Mouse (Mus musculus) limb, embryonic 11.5 days (tissue): ENCODE measurements around the gene Psmb10. TPM values are rescaled to one million over a fixed set of nuclear protein-coding genes. Genes with fewer than 3 reads are reported as not detected.

Source experiments
- ATAC-seq: fragments of 200-750 bp; cut with Nextera tagmentation; 2 replicates; pipeline ENCODE4 v1.8.0; 2017; ENCODE audit warnings: low read depth; ENCODE audit not compliant: insufficient number of reproducible peaks, low FRiP score, low TSS enrichment
- DNase-seq: peaks from one replicate; pipeline ENCODE4 v3.0.0-alpha.2; 2015; ENCODE audit warnings: low spot score
- H3K27ac ChIP-seq: fragments of 300-500 bp; sonication (generic); replicated peaks from 2 replicates; pipeline ENCODE4 v1.5.1; 2014; ENCODE audit warnings: low read depth, mild to moderate bottlenecking, low read length
- H3K27me3 ChIP-seq: fragments of 300-500 bp; sonication (generic); 2 replicates; pipeline ENCODE4 v1.6.1; 2014; ENCODE audit warnings: mild to moderate bottlenecking, low read length, mixed read lengths; ENCODE audit not compliant: control insufficient read depth, insufficient read depth
- H3K36me3 ChIP-seq: fragments of 300-500 bp; sonication (generic); 2 replicates; pipeline ENCODE4 v1.6.1; 2014; ENCODE audit warnings: mild to moderate bottlenecking, low read length, moderate library complexity, mixed read lengths; ENCODE audit not compliant: control insufficient read depth, insufficient read depth
- H3K4me1 ChIP-seq: fragments of 300-500 bp; sonication (generic); 2 replicates; pipeline ENCODE4 v1.6.1; 2014; ENCODE audit warnings: low read length, mixed read lengths; ENCODE audit not compliant: control insufficient read depth, insufficient read depth
- H3K4me2 ChIP-seq: fragments of 300-500 bp; sonication (generic); 2 replicates; pipeline ENCODE4 v1.6.1; 2014; ENCODE audit warnings: low read depth, mild to moderate bottlenecking, moderate library complexity; ENCODE audit not compliant: severe bottlenecking
- H3K4me3 ChIP-seq: fragments of 300-500 bp; sonication (generic); 2 replicates; pipeline ENCODE4 v1.5.1; 2014; ENCODE audit warnings: low read depth, low read length
- H3K9ac ChIP-seq: fragments of 300-500 bp; sonication (generic); 2 replicates; pipeline ENCODE4 v1.6.1; 2014; ENCODE audit warnings: mild to moderate bottlenecking, low read length
- H3K9me3 ChIP-seq: fragments of 300-500 bp; sonication (generic); 2 replicates; pipeline ENCODE4 v1.6.1; 2016; ENCODE audit warnings: low read length; ENCODE audit not compliant: control insufficient read depth
- WGBS: fragments of 180-500 bp; shearing (Covaris S2); extraction: QIAGEN DNeasy Blood & Tissue Kit; methylation state at CpG from one replicate; pipeline ENCODE4 v1.1.7; 2014; 5-methylcytosine and 5-hydroxymethylcytosine counted together
- polyA plus RNA-seq: library from polyadenylated mRNA; unstranded; fragments of >200 nt; fragmentation: Nextera tagmentation; extraction: Ambion mirVana; gene quantifications from 2 replicates; pipeline ENCODE4 v1.2.1, GENCODE M21; 2014

Psmb10 gene
- polyA plus RNA-seq, 1 experiment from 2014 or later: 28.4 TPM

- DNase-seq: no peak
Observed at GRCm38 (mm10) chr8:105900941-105901616, 37.2 kb downstream of the Psmb10 start.

DNA sequence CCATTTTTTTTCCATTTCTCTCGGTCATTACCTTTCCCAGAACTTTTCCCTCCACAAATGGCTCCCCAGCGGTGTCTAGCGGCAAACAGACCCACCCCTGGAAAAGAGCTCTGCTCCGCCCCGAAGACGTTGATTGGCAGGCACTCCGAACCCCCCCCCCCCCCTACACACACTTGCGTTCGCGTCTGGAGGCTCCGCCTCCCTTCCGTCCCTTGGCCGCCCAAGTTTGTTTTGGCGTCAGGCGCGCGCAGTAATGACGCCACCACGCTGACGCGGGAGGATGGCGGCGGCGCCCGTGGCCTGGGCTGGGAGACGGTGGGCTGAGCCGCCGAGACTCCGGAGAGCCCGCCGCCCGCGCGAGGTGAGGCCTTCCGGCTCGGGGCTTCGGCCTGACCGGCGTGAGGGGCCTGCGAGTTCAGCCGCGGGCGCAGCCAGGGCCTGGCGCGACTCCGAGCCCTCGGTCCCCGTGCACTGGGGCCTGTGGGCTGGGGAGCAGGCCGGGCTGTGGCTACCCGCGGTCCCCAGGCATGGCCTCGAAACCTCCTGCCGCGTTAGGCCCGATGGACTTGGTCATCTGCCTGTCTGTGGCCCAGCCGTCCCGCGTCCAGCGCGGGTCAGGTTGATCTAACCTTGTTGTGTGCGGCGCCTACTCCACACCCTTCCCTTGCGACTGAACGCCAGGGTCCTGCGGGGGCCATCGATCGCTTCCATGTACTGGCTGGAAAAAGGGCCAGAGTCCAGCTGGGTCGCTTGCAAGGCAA, 37.9 kb downstream of the Psmb10 start, which contains the start of gene Pskh1:
Pskh1 (plus strand) TSS at position 262 of the 761 bp plus-strand sequence.
- Histone ChIP-seq H3K27ac (peak within 1 kb of the TSS; percentile 70; the same call in 1 of the 2 replicates), H3K27me3 (no peaks in the 10 kb centered on the region), H3K4me3 (peak within 1 kb of the TSS; percentile 94), H3K9me3 (no peaks in the 10 kb centered on the region), H3K4me2 (peak within 1 kb of the TSS; percentile 89), H3K4me1 (0 out of 2 replicates have a peak, but pooled peaks cover 6% of the 10 kb centered on the region), H3K36me3 (no peaks in the 10 kb centered on the region), H3K9ac (peak within 1 kb of the TSS; percentile 98)
- peak; percentile 95 for DNase-seq
- WGBS: under 1% methylated on average over 68 of the region's 68 CpGs
- ATAC-seq: peak; percentile 94

More at GRCm38 (mm10) chr8:105900941-105901616, 37.2 kb downstream of the Psmb10 start:
- Histone ChIP-seq H3K9ac (peak overlapping the region; percentile 98), H3K4me2 (peak overlapping the region; percentile 89), H3K4me3 (peak overlapping the region; percentile 94), H3K27me3 (no peaks in the 10 kb centered on the region), H3K9me3 (no peaks in the 10 kb centered on the region), H3K27ac (peak overlapping the region; percentile 70; the same call in 1 of the 2 replicates), H3K4me1 (0 out of 2 replicates have a peak, but pooled peaks cover 6% of the 10 kb centered on the region), H3K36me3 (no peaks in the 10 kb centered on the region)
- 42% methylated on average over 16 of the region's 16 CpGs for WGBS
- no peak for ATAC-seq

GRCm38 (mm10) chr8:105897801-105898480, 40.3 kb downstream of the Psmb10 start:
- 0 out of 2 replicates have a peak, but pooled peaks cover 3% of the 10 kb centered on the region for H3K36me3 ChIP-seq
- ATAC-seq: no peak
- no peak overlapping the region for H3K4me2 ChIP-seq
- 81% methylated on average over 9 of the region's 9 CpGs for WGBS
- no peak overlapping the region for H3K4me3 ChIP-seq
- H3K9me3 ChIP-seq: no peaks in the 10 kb centered on the region
- no peaks in the 10 kb centered on the region for H3K27me3 ChIP-seq
- H3K4me1 ChIP-seq: 0 out of 2 replicates have a peak, but pooled peaks cover 6% of the 10 kb centered on the region
- H3K9ac ChIP-seq: no peak overlapping the region
- no peak for DNase-seq
- H3K27ac ChIP-seq: no peak overlapping the region

DNA sequence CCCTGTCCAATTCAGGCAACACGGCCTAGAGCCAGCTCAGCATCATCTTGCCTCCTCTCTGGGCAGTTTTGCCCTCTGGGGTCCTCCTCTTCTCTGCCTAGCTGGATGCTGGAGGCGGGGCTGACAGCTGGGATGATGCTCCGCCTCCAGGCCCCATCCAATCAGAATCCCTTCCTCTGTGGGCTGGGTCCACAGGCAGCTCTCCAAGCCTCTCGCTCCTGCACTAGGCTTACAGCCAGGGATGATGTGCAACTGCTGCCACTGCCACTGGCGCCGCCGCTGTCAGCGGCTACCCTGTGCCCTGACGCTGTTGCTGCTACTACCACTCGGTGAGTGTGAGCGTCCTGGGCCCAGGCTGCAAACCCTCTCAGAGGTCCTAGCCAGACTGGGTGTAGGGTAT, 44.9 kb downstream of the Psmb10 start, which contains the start of gene Nrn1l:
Nrn1l (plus strand) TSS at position 229 of the 400 bp plus-strand sequence.
- H3K36me3 ChIP-seq: peaks cover 34% of the 10 kb centered on the region
- no peak within 1 kb of the TSS for H3K4me2 ChIP-seq
- H3K27ac ChIP-seq: no peak within 1 kb of the TSS
- H3K4me3 ChIP-seq: no peak within 1 kb of the TSS
- DNase-seq: peak; percentile 79
- no peaks in the 10 kb centered on the region for H3K27me3 ChIP-seq
- no peak within 1 kb of the TSS for H3K9ac ChIP-seq
- ATAC-seq: peak; percentile 83; the same call in 1 of the 2 replicates
- 8% methylated on average over 11 of the region's 11 CpGs for WGBS
- H3K4me1 ChIP-seq: no peaks in the 10 kb centered on the region
- no peaks in the 10 kb centered on the region for H3K9me3 ChIP-seq

DNA sequence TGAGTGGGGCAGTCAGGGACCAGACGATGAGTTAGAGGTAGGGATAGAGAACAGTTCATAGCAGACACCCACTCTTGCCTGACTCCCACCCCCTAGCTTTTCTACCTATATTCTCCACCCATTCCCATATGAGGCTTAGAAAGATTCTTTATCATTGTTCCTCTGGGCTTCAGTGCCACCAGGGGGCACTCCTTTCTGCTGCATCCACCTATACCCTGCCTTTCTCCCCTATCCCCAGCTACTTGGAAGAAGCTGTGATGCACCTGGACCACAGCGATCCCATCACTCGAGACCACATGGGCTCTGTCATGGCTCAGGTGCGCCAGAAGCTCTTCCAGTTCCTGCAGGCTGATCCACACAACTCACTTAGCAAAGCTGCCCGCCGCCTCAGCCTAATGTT, 45.8 kb downstream of the Psmb10 start:
- no peaks in the 10 kb centered on the region for H3K27me3 ChIP-seq
- 79% methylated on average over 6 of the region's 6 CpGs for WGBS
- H3K9ac ChIP-seq: no peak overlapping the region
- no peak overlapping the region for H3K27ac ChIP-seq
- no peak overlapping the region for H3K4me3 ChIP-seq
- ATAC-seq (no peak), DNase-seq (no peak)
- H3K36me3 ChIP-seq: peaks cover 40% of the 10 kb centered on the region
- no peak overlapping the region for H3K4me2 ChIP-seq
- no peaks in the 10 kb centered on the region for H3K9me3 ChIP-seq
- H3K4me1 ChIP-seq: no peaks in the 10 kb centered on the region

DNA sequence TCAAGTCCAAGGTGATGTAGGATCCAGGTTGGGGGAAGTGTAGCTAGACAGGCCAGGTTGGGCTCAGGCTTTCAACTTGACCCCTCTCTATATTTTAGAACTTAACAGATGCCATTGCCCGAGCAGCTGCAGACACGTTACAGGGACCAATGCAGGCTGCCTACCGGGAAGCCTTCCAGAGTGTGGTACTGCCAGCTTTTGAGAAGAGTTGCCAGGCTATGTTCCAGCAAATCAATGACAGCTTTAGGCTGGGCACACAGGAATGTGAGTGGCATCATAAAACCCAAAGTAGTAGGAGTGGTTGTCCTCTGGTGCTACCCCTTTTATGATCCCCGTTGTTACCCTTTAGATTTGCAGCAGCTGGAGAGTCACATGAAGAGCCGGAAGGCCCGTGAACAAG, 47.4 kb downstream of the Psmb10 start:
- 90% methylated on average over 6 of the region's 6 CpGs for WGBS
- ATAC-seq (no peak), DNase-seq (no peak)
- Histone ChIP-seq H3K9me3 (no peaks in the 10 kb centered on the region), H3K9ac (no peak overlapping the region), H3K4me3 (no peak overlapping the region), H3K4me1 (no peaks in the 10 kb centered on the region), H3K4me2 (no peak overlapping the region), H3K27ac (no peak overlapping the region), H3K36me3 (peaks cover 49% of the 10 kb centered on the region), H3K27me3 (no peaks in the 10 kb centered on the region)

GRCm38 (mm10) chr8:105889756-105890465, 48.3 kb downstream of the Psmb10 start:
- ATAC-seq (no peak), DNase-seq (no peak)
- Histone ChIP-seq H3K9ac (no peak overlapping the region), H3K4me3 (no peak overlapping the region), H3K4me2 (no peak overlapping the region), H3K4me1 (no peaks in the 10 kb centered on the region), H3K36me3 (peaks cover 50% of the 10 kb centered on the region), H3K27me3 (no peaks in the 10 kb centered on the region), H3K27ac (no peak overlapping the region), H3K9me3 (no peaks in the 10 kb centered on the region)
- WGBS: 95% methylated on average over 12 of the region's 12 CpGs
